ENCODE assay signal across 9 mouse cellular contexts in the genomic region with DNA sequence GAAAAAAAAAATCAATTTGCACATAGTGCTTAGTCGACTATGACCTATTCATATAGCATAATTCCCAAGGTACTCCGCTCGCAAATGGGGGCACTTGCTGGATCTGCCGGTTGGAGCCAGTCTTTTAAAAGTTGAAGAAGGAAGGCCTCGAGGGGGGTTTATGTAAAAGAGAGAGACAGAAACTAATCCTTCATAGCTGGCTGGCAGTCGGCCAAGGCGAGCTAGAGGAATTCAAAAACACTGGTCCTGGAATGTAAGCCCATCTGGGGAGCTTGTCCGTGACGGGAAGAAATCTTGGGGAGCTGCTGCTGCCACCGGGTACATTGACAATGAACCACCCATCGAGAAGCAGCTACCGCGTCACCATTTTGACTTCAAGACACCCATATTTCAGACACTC.
A peak's percentile ranks its signal among the peaks of the same experiment; 100 is the strongest.
DNase-seq lines count a peak whose midpoint lies in the region; ATAC-seq and TF ChIP-seq lines count a peak whose summit lies in the region.
"Had no signal": no experiment of that assay in that cellular context is flagged by ENCODE, and none has a peak within 500 bp of the region (broad histone marks: within the 10 kb centered on the region; RNA-seq: fewer than 3 reads in every experiment).

No protein-coding gene starts in this region.

- no peak overlapping the region for H3K27ac ChIP-seq in forebrain, embryonic 10.5 days
- 0 out of 2 replicates have a peak overlapping the region, but pooled peaks have one; percentile 16 for H3K27ac ChIP-seq in heart, embryonic 15.5 days
- no peak overlapping the region for H3K27ac ChIP-seq in kidney, postnatal 0 days

- TF ChIP-seq CTCF in kidney, postnatal 0 days (IDR thresholded peaks at IDR 0.05; ENCODE audit: low read depth), result no peak
- no peak for TF ChIP-seq CTCF in lung, adult 2 months (IDR thresholded peaks at IDR 0.05; ENCODE audit: insufficient read depth, low read length)

- H3K27me3 ChIP-seq in forebrain, embryonic 10.5 days (ENCODE audit: poor library complexity, severe bottlenecking), result no peaks in the 10 kb centered on the region
- no peaks in the 10 kb centered on the region for H3K27me3 ChIP-seq in heart, embryonic 15.5 days
- no peaks in the 10 kb centered on the region for H3K27me3 ChIP-seq in kidney, postnatal 0 days (ENCODE audit: insufficient read depth, low read length)
- H3K27me3 ChIP-seq: CH12.LX had no signal

- peak overlapping the region; percentile 52 for H3K4me2 ChIP-seq in heart, embryonic 15.5 days
- peak overlapping the region; percentile 31; the same call in 1 of the 2 replicates for H3K4me2 ChIP-seq in kidney, postnatal 0 days (ENCODE audit: low read length)

- peaks cover 10% of the 10 kb centered on the region; the same call in 1 of the 2 replicates for H3K9me3 ChIP-seq in forebrain, embryonic 10.5 days
- H3K9me3 ChIP-seq in heart, embryonic 15.5 days (replicated peaks), result no peaks in the 10 kb centered on the region
- peaks cover 3% of the 10 kb centered on the region; the same call in 1 of the 2 replicates for H3K9me3 ChIP-seq in kidney, postnatal 0 days (replicated peaks; ENCODE audit: low read length)

- 61% methylated on average over 13 of the region's 13 CpGs for WGBS in forebrain, embryonic 10.5 days
- 24% methylated on average over 13 of the region's 13 CpGs for WGBS in heart, embryonic 15.5 days
- 34% methylated on average over 13 of the region's 13 CpGs for WGBS in kidney, postnatal 0 days
- WGBS in lung, adult 2 months, result 27% methylated on average over 13 of the region's 13 CpGs

- H3K9ac ChIP-seq in heart, embryonic 15.5 days, result no peak overlapping the region
- H3K9ac ChIP-seq in kidney, postnatal 0 days (ENCODE audit: low read depth, low read length), result no peak overlapping the region

- H3K4me3 ChIP-seq in forebrain, embryonic 10.5 days, result no peak overlapping the region
- peak overlapping the region; percentile 15; the same call in 1 of the 2 replicates for H3K4me3 ChIP-seq in heart, embryonic 15.5 days
- no peak overlapping the region for H3K4me3 ChIP-seq in kidney, postnatal 0 days (replicated peaks; ENCODE audit: low read depth, low read length)
- no peak overlapping the region for H3K4me3 ChIP-seq in lung, adult 2 months (replicated peaks; ENCODE audit: extremely low read depth, low read depth, low read length)

- no peaks in the 10 kb centered on the region for H3K36me3 ChIP-seq in forebrain, embryonic 10.5 days (replicated peaks)
- no peaks in the 10 kb centered on the region for H3K36me3 ChIP-seq in heart, embryonic 15.5 days
- no peaks in the 10 kb centered on the region for H3K36me3 ChIP-seq in kidney, postnatal 0 days (ENCODE audit: insufficient read depth, low read length)

- ATAC-seq in heart, embryonic 15.5 days (replicated peaks; ENCODE audit: insufficient number of reproducible peaks, insufficient read depth, low FRiP score, low read depth), result no peak
- ATAC-seq in kidney, postnatal 0 days (replicated peaks; ENCODE audit: low FRiP score, low read depth), result no peak
- no peak for ATAC-seq in granulocyte monocyte progenitor cell, adult 5-6 weeks (replicated peaks; ENCODE audit: poor library complexity, severe bottlenecking)

- DNase-seq in spleen, postnatal 36 days (ENCODE audit: low spot score in 2 of 2), result peak; percentile 1 to 4
- DNase-seq in spleen, postnatal 14 days (ENCODE audit: low spot score in 2 of 2), result no peak
- DNase-seq in forebrain, embryonic 10.5 days (ENCODE audit: extremely low spot score, low spot score), result peak; percentile 21
- DNase-seq in kidney, postnatal 0 days (ENCODE audit: low spot score), result peak; percentile 78
- DNase-seq in lung, adult 2 months, result peak; percentile 15
- DNase-seq in ovary, postnatal 36 days (ENCODE audit: low spot score), result peak; percentile 73

- peaks cover 7% of the 10 kb centered on the region for H3K4me1 ChIP-seq in forebrain, embryonic 10.5 days
- H3K4me1 ChIP-seq in heart, embryonic 15.5 days (replicated peaks), result peaks cover 12% of the 10 kb centered on the region
- no peaks in the 10 kb centered on the region for H3K4me1 ChIP-seq in kidney, postnatal 0 days (replicated peaks; ENCODE audit: insufficient read depth, low read length)
- no peaks in the 10 kb centered on the region for H3K4me1 ChIP-seq in lung, adult 2 months (ENCODE audit: control insufficient read depth, insufficient read depth, low read length)

- TF ChIP-seq POLR2A in lung, adult 2 months (IDR thresholded peaks at IDR 0.05; ENCODE audit: borderline replicate concordance, extremely low read depth, low read depth, low read length), result no peak

Comparison
In these comparisons a context has a peak if more than half of its experiments do, and no peak if none do; other contexts are left out.
1. DNase-seq: peak in spleen, postnatal 36 days (2 of 2), forebrain, embryonic 10.5 days (single experiment), kidney, postnatal 0 days (single experiment), lung, adult 2 months (single experiment) and ovary, postnatal 36 days (single experiment); none in spleen, postnatal 14 days (0 of 2).